Mouse (Mus musculus) activated CD4-positive, CD25-positive, alpha-beta regulatory T cell, adult 4 months (primary cell): Measurements from ENCODE around the gene Arvcf. TPM values are rescaled to one million over a fixed set of nuclear protein-coding genes. Genes with fewer than 3 reads are reported as not detected.

Source experiments
- ATAC-seq: one replicate; pipeline ENCODE4 v1.8.0; 2017
- polyA plus RNA-seq, 2 experiments: library from polyadenylated mRNA; unstranded; fragments of 100-300 nt; shearing (Covaris generic); gene quantifications; one replicate each; pipeline ENCODE4 v1.2.1; 2017

Arvcf gene
- polyA plus RNA-seq, 2 experiments from 2014 or later: 0.51 to 0.93 TPM

- no peak for ATAC-seq
These were observed 42.4 kb downstream of the Arvcf start for GRCm38 (mm10) chr16:18390399-18390798.

DNA sequence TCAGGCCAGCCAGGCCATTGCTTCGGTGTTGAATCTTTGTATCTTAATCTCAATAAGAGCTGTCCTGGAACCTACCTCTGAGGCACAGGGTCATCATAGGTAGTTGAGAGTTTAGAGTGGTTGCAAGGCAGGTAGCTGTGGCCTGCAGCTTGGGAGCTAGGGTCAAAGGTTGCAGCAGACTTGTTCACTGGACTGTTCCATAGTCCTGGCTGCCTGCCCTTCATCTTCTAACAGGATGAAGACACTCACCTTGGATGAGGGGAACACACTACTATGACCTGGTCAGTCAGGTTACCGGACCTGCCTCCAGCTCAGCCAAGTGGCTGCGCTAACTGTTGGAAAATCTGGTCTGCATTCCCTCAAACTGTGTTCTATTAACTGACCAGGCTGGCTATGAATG is 43.1 kb downstream of the Arvcf start:
- no peak for ATAC-seq

GRCm38 (mm10) chr16:18391728-18392127 is 43.7 kb downstream of the Arvcf start:
- no peak for ATAC-seq

- ATAC-seq: peak; percentile 87
These were observed 44.8 kb downstream of the Arvcf start for GRCm38 (mm10) chr16:18392469-18393426.

- no peak for ATAC-seq
These were observed 45.6 kb downstream of the Arvcf start for GRCm38 (mm10) chr16:18393595-18393994.

GRCm38 (mm10) chr16:18394056-18394455 is 46.1 kb downstream of the Arvcf start:
- no peak for ATAC-seq

- no peak for ATAC-seq
These were observed 47.0 kb downstream of the Arvcf start for GRCm38 (mm10) chr16:18394777-18395619.

GRCm38 (mm10) chr16:18395620-18396036 is 47.6 kb downstream of the Arvcf start:
- no peak for ATAC-seq

GRCm38 (mm10) chr16:18396201-18396600 is 48.2 kb downstream of the Arvcf start:
- no peak for ATAC-seq

DNA sequence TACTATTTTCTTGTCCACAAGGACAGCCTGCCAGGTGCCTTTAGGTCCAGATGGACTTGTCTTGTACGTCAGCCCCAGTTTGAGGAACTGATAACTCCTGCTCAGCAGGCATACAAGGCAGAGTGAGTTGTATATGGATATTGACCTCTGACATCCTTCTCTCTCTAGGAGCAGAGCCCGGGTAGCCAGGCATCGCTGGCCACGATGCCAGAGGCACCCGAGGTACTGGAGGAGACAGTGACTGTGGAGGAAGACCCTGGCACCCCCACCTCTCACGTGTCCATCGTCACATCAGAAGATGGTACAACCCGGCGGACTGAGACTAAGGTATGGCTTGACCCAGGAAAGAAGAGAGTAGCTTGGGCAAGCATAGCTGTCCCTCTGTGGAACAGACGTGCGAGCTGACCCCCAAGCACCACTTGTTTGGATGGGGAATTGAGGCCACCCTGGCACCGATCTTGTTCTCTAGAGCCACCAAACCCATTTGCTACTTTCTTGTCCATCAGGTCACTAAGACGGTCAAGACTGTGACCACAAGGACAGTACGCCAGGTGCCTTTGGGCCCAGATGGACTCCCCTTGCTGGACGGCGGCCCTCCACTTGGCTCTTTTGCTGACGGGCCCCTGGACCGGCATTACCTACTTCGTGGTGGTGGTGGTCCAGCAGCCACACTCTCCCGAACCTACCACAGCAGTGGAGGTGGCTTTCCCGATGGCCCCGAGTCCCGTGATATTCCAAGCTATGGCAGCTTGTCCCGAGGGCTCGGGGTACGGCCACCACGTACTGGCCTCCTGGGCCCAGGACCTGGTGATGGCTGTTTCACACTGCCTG is 49.0 kb downstream of the Arvcf start:
- no peak for ATAC-seq

- no peak for ATAC-seq
These were observed 52.0 kb downstream of the Arvcf start for GRCm38 (mm10) chr16:18400028-18400427.

DNA sequence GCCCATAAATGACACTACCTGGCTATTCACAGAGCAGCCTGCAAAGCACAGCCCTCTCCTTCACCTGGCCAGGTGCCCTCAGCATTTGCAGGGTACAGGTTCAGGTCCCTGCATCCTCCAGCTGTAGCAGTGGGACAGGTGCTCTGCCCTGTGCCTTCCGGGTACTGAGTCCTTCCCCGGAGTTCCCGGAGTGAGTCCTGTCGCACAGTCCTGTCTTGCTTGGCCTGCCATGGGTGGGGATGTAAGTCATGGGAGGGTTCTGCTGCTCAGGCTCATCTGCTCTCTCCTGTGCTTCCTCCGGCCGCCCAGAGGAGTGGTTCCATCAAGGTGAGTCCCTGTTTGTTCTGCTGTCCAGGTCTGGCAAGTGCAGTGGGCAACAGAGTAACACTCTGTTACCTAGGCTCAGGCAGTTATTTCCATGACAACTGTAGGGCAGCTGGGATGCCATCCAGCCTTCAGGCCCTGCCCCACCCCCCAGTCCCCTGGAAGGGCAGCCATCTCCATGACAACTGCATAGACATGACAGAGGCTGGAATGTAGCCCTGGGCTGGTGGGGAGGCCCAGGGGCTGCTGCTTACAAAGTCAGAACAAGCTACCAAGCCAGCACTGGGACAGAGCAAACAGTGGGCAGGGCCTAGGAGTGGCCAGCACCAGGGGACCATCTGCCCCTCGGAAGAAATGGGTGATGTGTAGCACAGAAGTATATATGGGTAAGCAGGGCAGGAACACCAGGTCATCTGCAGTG is 52.7 kb downstream of the Arvcf start:
- no peak for ATAC-seq

- no peak for ATAC-seq
These were observed 55.3 kb downstream of the Arvcf start for GRCm38 (mm10) chr16:18403285-18403684.

DNA sequence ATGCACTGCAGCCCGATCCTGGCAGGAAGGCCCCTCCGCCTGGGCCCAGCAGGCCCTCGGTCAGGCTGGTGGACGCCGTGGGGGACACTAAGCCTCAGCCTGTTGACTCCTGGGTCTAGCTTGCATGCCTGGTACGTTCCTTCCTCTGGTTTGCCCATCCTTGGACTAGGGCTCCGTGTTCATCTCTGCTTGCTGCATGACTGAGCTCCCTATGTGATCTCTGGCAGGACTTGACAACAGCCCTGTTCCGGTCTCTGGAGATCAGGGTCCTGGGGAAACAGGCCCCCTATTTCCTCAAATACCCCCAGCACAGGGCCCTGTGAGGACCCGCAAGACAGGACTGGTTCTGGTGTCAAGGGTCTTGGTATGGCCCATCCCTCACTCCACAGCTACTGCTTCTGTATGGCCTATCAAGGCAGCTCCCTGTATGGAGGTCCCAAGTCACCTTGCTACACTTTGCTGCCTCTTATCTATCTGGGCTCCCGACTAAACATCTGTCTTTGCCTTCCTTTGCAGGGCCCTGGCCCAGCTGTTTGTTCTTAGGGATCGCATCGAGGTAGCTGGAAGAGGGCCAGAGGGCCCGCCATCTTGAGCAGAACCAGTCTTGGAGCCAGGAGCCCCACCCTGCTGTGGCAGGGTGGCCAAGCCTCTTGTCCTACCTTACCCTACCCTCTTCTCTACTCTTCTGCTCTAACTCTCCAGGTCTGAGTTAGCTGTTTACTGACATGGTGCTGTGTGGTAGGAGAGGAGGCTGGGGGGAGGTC is 57.3 kb downstream of the Arvcf start:
- ATAC-seq: no peak

DNA sequence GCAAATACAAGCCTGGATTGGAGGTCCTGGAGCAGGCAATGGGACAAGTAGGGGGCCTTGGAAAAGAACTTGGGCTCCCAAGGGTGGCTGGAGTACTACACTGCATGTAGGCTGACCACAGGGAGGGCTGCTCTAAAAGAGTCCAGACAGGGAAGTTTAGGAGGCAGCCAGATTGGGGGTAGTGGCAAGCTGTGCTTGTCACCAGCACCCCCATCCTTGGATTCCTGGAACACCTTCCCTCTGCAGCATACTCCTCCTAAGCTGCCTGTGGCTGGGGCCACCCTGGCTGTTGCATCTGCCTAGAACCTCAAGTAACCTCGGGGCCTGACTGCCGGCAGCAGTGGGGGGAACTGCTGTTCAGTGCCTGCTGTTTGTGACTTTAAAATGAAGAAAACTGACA is 57.9 kb downstream of the Arvcf start:
- no peak for ATAC-seq

DNA sequence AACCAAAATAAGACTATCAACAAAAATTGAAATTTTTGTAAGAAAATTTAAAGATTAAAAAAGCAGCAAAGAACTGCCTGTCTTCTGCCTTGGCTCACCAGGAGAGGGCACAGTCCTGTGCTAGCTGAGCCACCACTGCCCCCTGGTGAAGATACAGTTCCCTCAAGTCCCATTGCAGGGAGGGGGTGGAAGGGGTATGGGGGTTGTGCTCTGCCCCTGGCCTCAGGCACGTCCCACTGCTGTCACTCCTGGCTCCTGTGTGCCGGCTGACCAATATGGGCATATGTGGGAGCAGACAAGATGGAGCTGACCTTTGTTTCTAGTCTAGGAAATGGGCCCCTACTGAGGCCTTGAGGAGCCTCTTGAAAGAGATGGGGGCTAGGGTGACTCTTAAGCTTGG is 58.3 kb downstream of the Arvcf start:
- no peak for ATAC-seq

DNA sequence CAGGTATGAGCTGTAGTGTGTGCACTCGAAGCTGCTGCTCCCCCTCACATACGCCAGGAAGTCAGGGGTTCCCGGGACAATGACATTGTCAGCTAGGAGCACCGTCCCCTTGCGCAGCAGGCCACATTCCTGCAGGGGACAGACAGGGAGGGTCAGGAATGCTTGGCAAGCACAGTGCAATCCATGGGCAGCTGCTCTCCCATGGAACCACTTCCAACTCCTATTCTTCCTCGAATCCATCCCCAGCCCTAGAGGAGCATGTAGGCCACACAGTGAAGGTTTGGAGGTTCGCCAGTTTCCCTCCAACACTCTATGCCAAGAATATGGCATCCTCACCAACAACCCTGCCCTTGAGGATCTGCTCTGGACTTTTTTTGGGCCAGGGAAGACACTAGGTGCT is 59.9 kb downstream of the Arvcf start:
- ATAC-seq: no peak

- ATAC-seq: no peak
These were observed 61.8 kb downstream of the Arvcf start for GRCm38 (mm10) chr16:18409776-18410175.

- ATAC-seq: no peak
These were observed 62.4 kb downstream of the Arvcf start for GRCm38 (mm10) chr16:18410418-18410817.

DNA sequence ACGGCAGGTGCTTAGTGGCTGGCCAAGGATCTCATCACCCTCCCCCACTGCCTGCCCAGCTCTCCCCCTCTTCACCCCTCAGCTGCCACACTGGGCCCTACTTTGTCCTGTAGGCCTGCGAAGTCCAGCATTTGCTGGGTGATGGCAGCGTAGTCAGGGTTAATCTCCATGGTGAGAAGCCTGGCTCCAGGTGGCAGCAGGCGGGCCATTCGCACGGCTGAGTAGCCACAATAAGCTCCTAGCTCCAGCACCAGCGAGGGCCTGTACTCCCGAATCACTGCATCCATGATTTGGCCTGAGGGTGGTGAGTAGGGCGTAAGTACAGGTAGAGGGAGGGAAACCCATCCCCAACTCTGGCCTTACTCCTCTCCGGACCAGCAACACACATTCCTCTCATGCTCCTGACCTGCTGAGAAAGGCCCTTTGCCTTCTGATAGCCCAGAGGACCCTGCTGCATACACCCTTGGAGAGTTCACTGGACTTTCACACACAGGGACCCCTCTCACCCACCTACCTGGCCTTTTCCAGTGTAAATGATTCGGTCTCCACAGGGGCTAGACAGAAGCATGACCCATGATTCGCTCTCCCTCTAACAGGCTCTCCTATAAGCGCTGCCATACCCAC is 63.2 kb downstream of the Arvcf start:
- ATAC-seq: no peak
